Mouse (Mus musculus) liver, embryonic 14.5 days (tissue): ENCODE measurements at regions not wholly inside any gene's neighbourhood (a gene's known extent, or its start where the extent isn't known, plus 50 kb on each side); places are given as distances from the start of the nearest gene placed in this dataset.

Experiments used
- CTCF ChIP-seq: IDR thresholded peaks from 2 replicates; pipeline ENCODE4 v1.5.1; 2016; ENCODE audit warnings: antibody characterized with exemption, low read depth, control low read depth
- EP300 ChIP-seq: IDR thresholded peaks from 2 replicates; pipeline ENCODE4 v1.6.1; 2016; ENCODE audit warnings: antibody characterized with exemption, low read depth

- TF ChIP-seq CTCF: peak; percentile 73
- no peak for TF ChIP-seq EP300
Observed at GRCm38 (mm10) chr8:114081049-114081756, 52.2 kb upstream of the Nudt7 start.
